Comparison of ENCODE assay signal across 16 mouse cellular contexts in the genomic region with DNA sequence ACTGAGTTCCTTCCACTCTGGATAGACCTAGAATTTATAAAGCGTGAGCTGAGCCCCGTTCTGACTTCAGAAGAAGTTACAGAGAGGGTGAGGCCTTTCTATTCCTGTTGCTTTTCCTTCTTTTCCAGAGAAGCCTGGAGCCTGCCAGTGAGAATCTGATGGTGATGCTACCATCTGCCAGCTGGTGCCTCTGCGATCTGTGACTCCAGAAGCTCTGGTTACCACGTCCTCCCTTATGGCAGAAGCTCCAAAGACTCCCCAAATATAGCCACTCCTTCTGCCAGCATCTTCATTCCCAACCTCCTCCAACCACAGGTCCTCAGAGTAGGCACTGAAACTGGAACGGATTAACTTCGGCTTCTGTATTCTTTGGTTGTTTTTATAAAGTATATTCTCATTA. TPM values are rescaled to one million over a fixed set of nuclear protein-coding genes. Genes with fewer than 3 reads are reported as not detected.
A peak's percentile ranks its signal among the peaks of the same experiment; 100 is the strongest.
DNase-seq lines count a peak whose midpoint lies in the region; ATAC-seq lines count a peak whose summit lies in the region.
"Had no signal": no experiment of that assay in that cellular context is flagged by ENCODE, and none has a peak within 500 bp of the region (broad histone marks: within the 10 kb centered on the region; RNA-seq: fewer than 3 reads in every experiment).

No protein-coding gene starts in this region.

- no peak for ATAC-seq in granulocyte monocyte progenitor cell, adult 5-6 weeks (replicated peaks; ENCODE audit: poor library complexity, severe bottlenecking)
- ATAC-seq: intestine, embryonic 15.5 days had no signal

- DNase-seq in right cerebral cortex, adult 18-20 months = peak; percentile 79
- no peak for DNase-seq in right cerebral cortex, postnatal 4 days
- peak; percentile 77 for DNase-seq in layer of hippocampus, adult 9-11 months
- DNase-seq in left cerebral cortex, postnatal 25 days (ENCODE audit: low spot score in 2 of 2) = peak; percentile 49 to 92
- DNase-seq in telencephalon, adult 2 months (ENCODE audit: low read depth, low spot score) = peak; percentile 91
- DNase-seq in ovary, postnatal 10 days (ENCODE audit: low spot score) = no peak
- DNase-seq in kidney, adult 18-20 months = no peak
- DNase-seq: cerebellum, adult 8-10 months; gastrocnemius, adult 2 months; heart, adult 11 months; heart, postnatal 14 days; kidney, postnatal 36 days; liver, embryonic 13.5 days; thymus, postnatal 25 days had no signal

- intact Hi-C loops in left cerebral cortex, postnatal 25 days (cut with DNase I) = loop anchor here (1.0 kb wide), 1 partner anchor 43 kb away; no protein-coding TSS in a partner anchor

RNA-seq across cellular contexts. Expression of a gene that starts 27.2 kb away (rescaled TPM):
- total RNA-seq in left cerebral cortex, postnatal 25 days (2021) = 10 to 100 TPM; 53.2 to 54.1 TPM
- 13.1 and 43.0 TPM in 2 replicates for total RNA-seq in granulocyte monocyte progenitor cell, adult 5-6 weeks (2014; fragmentation: Nextera tagmentation)
- 7.7 and 22.7 TPM in 2 replicates for total RNA-seq in granulocyte monocyte progenitor cell, adult 5-6 weeks (2017)

RNA-seq across cellular contexts. Expression of a gene that starts 56.2 kb away (rescaled TPM):
- total RNA-seq in left cerebral cortex, postnatal 25 days (2021) = 100 to 1,000 TPM; 156 to 162 TPM
- total RNA-seq in granulocyte monocyte progenitor cell, adult 5-6 weeks (2014; fragmentation: Nextera tagmentation) = 39.3 and 89.9 TPM in 2 replicates
- 30.8 and 32.2 TPM in 2 replicates for total RNA-seq in granulocyte monocyte progenitor cell, adult 5-6 weeks (2017)

Comparison
In these comparisons a context has a peak if more than half of its experiments do, and no peak if none do; other contexts are left out.
1. DNase-seq: peak in right cerebral cortex, adult 18-20 months (single experiment), layer of hippocampus, adult 9-11 months (single experiment), left cerebral cortex, postnatal 25 days (2 of 2) and telencephalon, adult 2 months (single experiment); none in right cerebral cortex, postnatal 4 days (single experiment), ovary, postnatal 10 days (single experiment) and kidney, adult 18-20 months (single experiment).